In the genomic region with DNA sequence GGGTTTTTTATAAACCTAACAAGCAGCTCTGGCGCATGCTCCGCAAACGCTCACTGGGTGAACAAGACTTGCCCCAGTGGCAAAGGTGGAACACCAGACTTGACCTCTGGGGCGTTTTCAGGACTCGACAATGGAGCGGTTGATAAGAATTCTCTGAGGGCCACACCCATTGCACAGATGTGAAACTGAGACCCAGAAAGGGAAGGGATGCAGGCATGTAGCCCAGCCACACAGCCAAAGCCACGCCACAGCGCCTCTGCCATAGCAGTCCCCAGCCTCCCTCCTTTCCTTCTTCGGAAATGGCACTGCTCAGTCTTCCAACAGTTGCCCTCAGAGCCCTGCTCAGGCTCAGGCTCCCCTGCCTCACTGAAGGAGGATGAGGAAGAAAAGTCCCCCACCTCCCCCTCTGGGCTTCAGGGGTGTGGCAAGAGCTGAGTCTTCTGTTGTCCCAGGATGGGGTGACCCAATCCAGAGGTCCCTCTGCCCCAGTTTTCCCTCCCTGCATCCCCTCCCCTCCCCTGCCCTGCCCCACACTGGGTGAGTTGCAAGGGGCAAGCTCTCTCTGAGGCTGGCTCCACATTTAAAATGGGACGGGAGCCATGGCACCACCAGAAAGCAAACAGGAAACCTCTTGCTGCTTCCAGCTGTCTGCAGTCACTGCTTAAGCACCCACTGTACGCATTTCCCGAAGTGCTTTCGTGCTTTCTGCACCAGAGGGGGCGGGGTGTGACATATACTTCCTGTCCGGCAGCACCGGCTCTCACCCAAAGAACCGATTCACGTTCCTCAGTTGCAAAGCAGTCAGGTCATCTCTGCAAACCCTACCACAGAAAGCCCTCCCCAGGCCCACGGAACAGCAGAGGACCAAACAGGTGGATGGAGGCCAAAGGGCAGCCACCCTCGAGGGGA, we compare ENCODE assay signal across 8 mouse cellular contexts.
DNase-seq lines count a peak whose midpoint lies in the region; ATAC-seq lines count a peak whose summit lies in the region.

No protein-coding gene starts in this region.

- H3K27me3 ChIP-seq in forebrain, embryonic 16.5 days (replicated peaks; ENCODE audit: control insufficient read depth, insufficient read depth, low read length), result no peaks in the 10 kb centered on the region
- H3K27me3 ChIP-seq in liver, embryonic 15.5 days, result peaks cover 40% of the 10 kb centered on the region

- H3K27ac ChIP-seq in forebrain, embryonic 16.5 days (ENCODE audit: low read length), result no peak overlapping the region
- no peak overlapping the region for H3K27ac ChIP-seq in liver, embryonic 15.5 days (replicated peaks)

- 0 out of 2 replicates have a peak, but pooled peaks have one; percentile 13 for ATAC-seq in forebrain, embryonic 16.5 days
- ATAC-seq in inflammation-experienced regulatory T-cells, adult 6 months, result peak; percentile 46
- no peak for ATAC-seq in liver, embryonic 15.5 days (ENCODE audit: insufficient read depth)
- ATAC-seq in cerebellum, adult (ENCODE audit: insufficient number of reproducible peaks, low FRiP score, low TSS enrichment), result no peak

- H3K9ac ChIP-seq in forebrain, embryonic 16.5 days (replicated peaks; ENCODE audit: low read depth, low read length), result no peak overlapping the region
- H3K9ac ChIP-seq in liver, embryonic 15.5 days, result no peak overlapping the region

- WGBS in forebrain, embryonic 16.5 days, result 49% methylated on average over 20 of the region's 20 CpGs
- 19% methylated on average over 20 of the region's 20 CpGs for WGBS in liver, embryonic 15.5 days (ENCODE audit: insufficient replicate concordance)

- H3K36me3 ChIP-seq in forebrain, embryonic 16.5 days (ENCODE audit: control insufficient read depth, insufficient read depth), result no peaks in the 10 kb centered on the region
- no peaks in the 10 kb centered on the region for H3K36me3 ChIP-seq in liver, embryonic 15.5 days (replicated peaks)

- peaks cover 19% of the 10 kb centered on the region for H3K4me1 ChIP-seq in forebrain, embryonic 16.5 days (replicated peaks; ENCODE audit: control insufficient read depth, insufficient read depth, low read length)
- H3K4me1 ChIP-seq in liver, embryonic 15.5 days (replicated peaks), result peaks cover 11% of the 10 kb centered on the region

- no peak overlapping the region for H3K4me3 ChIP-seq in forebrain, embryonic 16.5 days (replicated peaks; ENCODE audit: low read length)
- peak overlapping the region; percentile 28 for H3K4me3 ChIP-seq in liver, embryonic 15.5 days (replicated peaks)

- no peaks in the 10 kb centered on the region for H3K9me3 ChIP-seq in forebrain, embryonic 16.5 days (ENCODE audit: control insufficient read depth, low read length)
- H3K9me3 ChIP-seq in liver, embryonic 15.5 days (replicated peaks), result no peaks in the 10 kb centered on the region

- DNase-seq in right cerebral cortex, adult 18-20 months, result peak; percentile 60
- no peak for DNase-seq in right cerebral cortex, adult 2 months (ENCODE audit: low spot score in 2 of 2)
- peak; percentile 18 for DNase-seq in neural tube, embryonic 10.5 days (ENCODE audit: extremely low spot score, low spot score)
- DNase-seq in urinary bladder, postnatal 36 days (ENCODE audit: low spot score in 2 of 2), result peak; percentile 18 to 31

- H3K4me2 ChIP-seq in forebrain, embryonic 16.5 days (ENCODE audit: low read length), result peak overlapping the region; percentile 18; the same call in 1 of the 2 replicates
- peak overlapping the region; percentile 48 for H3K4me2 ChIP-seq in liver, embryonic 15.5 days

Comparison
In these comparisons a context has a peak if more than half of its experiments do, and no peak if none do; other contexts are left out.
1. DNase-seq: peak in right cerebral cortex, adult 18-20 months (single experiment), neural tube, embryonic 10.5 days (single experiment) and urinary bladder, postnatal 36 days (2 of 2); none in right cerebral cortex, adult 2 months (0 of 2).
2. ATAC-seq: peak in forebrain, embryonic 16.5 days (single experiment) and inflammation-experienced regulatory T-cells, adult 6 months (single experiment); none in liver, embryonic 15.5 days (single experiment) and cerebellum, adult (single experiment).